Mouse (Mus musculus): ENCODE measurements around the gene Dclk1.

GRCm38 (mm10) chr3:55396792-55397191, 154.6 kb downstream of the Dclk1 start:
- no peak for TF ChIP-seq CTCF (conservative IDR thresholded peaks at IDR 0.05; ENCODE audit: insufficient read depth, insufficient read length, low read depth, low read length)
- no peak for TF ChIP-seq POLR2A (IDR thresholded peaks at IDR 0.05; ENCODE audit: low read depth, low read length)

Measured in kidney, adult 2 months (tissue).